ENCODE assay signal across 7 mouse cellular contexts in genomic region chr17:84790043-84790442, GRCm38 (mm10). TPM values are rescaled to one million over a fixed set of nuclear protein-coding genes. Genes with fewer than 3 reads are reported as not detected.
DNase-seq lines count a peak whose midpoint lies in the region; ATAC-seq and TF ChIP-seq lines count a peak whose summit lies in the region.

No protein-coding gene starts in this region.

- H3K4me1 ChIP-seq in liver, adult 2 months (ENCODE audit: control insufficient read depth, insufficient read depth, low read length) = peaks cover 17% of the 10 kb centered on the region
- H3K4me1 ChIP-seq in forebrain, embryonic 11.5 days (replicated peaks; ENCODE audit: control insufficient read depth, insufficient read depth, low read length) = peaks cover 3% of the 10 kb centered on the region
- H3K4me1 ChIP-seq in midbrain, embryonic 14.5 days (ENCODE audit: control insufficient read depth, insufficient read depth, low read length) = peaks cover 17% of the 10 kb centered on the region

- no peak for TF ChIP-seq CTCF in liver, adult 2 months (IDR thresholded peaks at IDR 0.05; ENCODE audit: low read depth, low read length)

- WGBS in liver, adult 2 months = under 1% methylated on average over 22 of the region's 22 CpGs
- WGBS in forebrain, embryonic 11.5 days = under 1% methylated on average over 22 of the region's 22 CpGs
- WGBS in midbrain, embryonic 14.5 days = under 1% methylated on average over 22 of the region's 22 CpGs

- DNase-seq in liver, adult 2 months (ENCODE audit: extremely low read depth, low read depth, low spot score) = peak; percentile 52
- DNase-seq in liver (no peak), R1 (ENCODE audit: low read depth, low spot score) (peak; percentile 68)
- DNase-seq in forebrain, embryonic 11.5 days (ENCODE audit: low spot score) = no peak
- peak; percentile 45 to 68 for DNase-seq in kidney, postnatal 25 days
- peak; percentile 8 for DNase-seq in midbrain, embryonic 14.5 days
- DNase-seq in layer of hippocampus, adult 11-12 months (ENCODE audit: low spot score) = no peak

- no peaks in the 10 kb centered on the region; the same call in 1 of the 2 replicates for H3K36me3 ChIP-seq in liver, adult 2 months (ENCODE audit: control insufficient read depth, insufficient read depth, low read length)
- H3K36me3 ChIP-seq in forebrain, embryonic 11.5 days (ENCODE audit: control insufficient read depth, insufficient read depth, low read length) = no peaks in the 10 kb centered on the region
- H3K36me3 ChIP-seq in midbrain, embryonic 14.5 days (ENCODE audit: control insufficient read depth, insufficient read depth, low read length) = peaks cover 8% of the 10 kb centered on the region; the same call in 1 of the 2 replicates

- peaks cover 36% of the 10 kb centered on the region for H3K79me2 ChIP-seq in liver, adult 2 months (ENCODE audit: control insufficient read depth, insufficient read depth, low read length)

- peak overlapping the region; percentile 86 for H3K4me2 ChIP-seq in forebrain, embryonic 11.5 days (ENCODE audit: low read depth, low read length, severe bottlenecking)
- H3K4me2 ChIP-seq in midbrain, embryonic 14.5 days (ENCODE audit: low read length) = peak overlapping the region; percentile 93

- H3K9ac ChIP-seq in liver, adult 2 months (ENCODE audit: low read depth, low read length) = peak overlapping the region; percentile 92
- peak overlapping the region; percentile 77 for H3K9ac ChIP-seq in forebrain, embryonic 11.5 days (ENCODE audit: low read length)
- peak overlapping the region; percentile 88 for H3K9ac ChIP-seq in midbrain, embryonic 14.5 days (replicated peaks; ENCODE audit: low read length)

- no peaks in the 10 kb centered on the region for H3K9me3 ChIP-seq in forebrain, embryonic 11.5 days (ENCODE audit: control insufficient read depth, low read length)
- no peaks in the 10 kb centered on the region for H3K9me3 ChIP-seq in midbrain, embryonic 14.5 days (ENCODE audit: control insufficient read depth, low read length)

- H3K27me3 ChIP-seq in liver, adult 2 months (ENCODE audit: control insufficient read depth, insufficient read depth, low read length) = no peaks in the 10 kb centered on the region
- H3K27me3 ChIP-seq in forebrain, embryonic 11.5 days (ENCODE audit: control insufficient read depth, insufficient read depth, low read length) = no peaks in the 10 kb centered on the region
- H3K27me3 ChIP-seq in midbrain, embryonic 14.5 days (ENCODE audit: control insufficient read depth, insufficient read depth, low read length) = no peaks in the 10 kb centered on the region

- no peak for TF ChIP-seq POLR2A in liver, adult 2 months (IDR thresholded peaks at IDR 0.05; ENCODE audit: extremely low read depth, insufficient read depth, low read length)

- peak; percentile 39 for ATAC-seq in forebrain, embryonic 11.5 days (replicated peaks; ENCODE audit: low FRiP score)
- ATAC-seq in midbrain, embryonic 14.5 days (ENCODE audit: low FRiP score, low TSS enrichment) = no peak; the same call in none of the 2 replicates

- H3K4me3 ChIP-seq in liver, adult 2 months (ENCODE audit: insufficient read depth, low read depth, low read length) = peak overlapping the region; percentile 96
- H3K4me3 ChIP-seq in forebrain, embryonic 11.5 days (ENCODE audit: low read depth, low read length) = peak overlapping the region; percentile 83
- peak overlapping the region; percentile 98 for H3K4me3 ChIP-seq in midbrain, embryonic 14.5 days (replicated peaks; ENCODE audit: low read depth, low read length)

- H3K27ac ChIP-seq in liver, adult 2 months (replicated peaks; ENCODE audit: insufficient read depth, low read depth, low read length) = peak overlapping the region; percentile 86
- no peak overlapping the region; the same call in 1 of the 2 replicates for H3K27ac ChIP-seq in forebrain, embryonic 11.5 days (ENCODE audit: low read depth, low read length)
- peak overlapping the region; percentile 83 for H3K27ac ChIP-seq in midbrain, embryonic 14.5 days (replicated peaks; ENCODE audit: low read depth, low read length)

RNA-seq across cellular contexts. Expression of gene Lrpprc, which starts 0.5 kb away (rescaled TPM):
- total RNA-seq in liver, adult 2 months (2014; rRNA removed) = 101 and 103 TPM in 2 replicates
- polyA plus RNA-seq in liver, adult 2 months (2012; rRNA removed) = 15.3 and 17.4 TPM in 2 replicates
- polyA plus RNA-seq in forebrain, embryonic 11.5 days (2014; fragmentation: Nextera tagmentation; extraction: Ambion mirVana) = 54.3 and 55.9 TPM in 2 replicates
- 36.4 and 51.4 TPM in 2 replicates for polyA plus RNA-seq in midbrain, embryonic 14.5 days (2014; fragmentation: Nextera tagmentation; extraction: Ambion mirVana)

Comparison
In these comparisons a context has a peak if more than half of its experiments do, and no peak if none do; other contexts are left out.
1. DNase-seq: peak in liver, adult 2 months (single experiment), R1 (single experiment), kidney, postnatal 25 days (2 of 2) and midbrain, embryonic 14.5 days (single experiment); none in liver (single experiment), forebrain, embryonic 11.5 days (single experiment) and layer of hippocampus, adult 11-12 months (single experiment).
2. Peak in every context shown above with its lines, with median percentiles within 50 percentile points of each other: H3K4me3 ChIP-seq and H3K9ac ChIP-seq.